Mouse (Mus musculus) ES-E14 (cell line): ENCODE measurements around the gene Baz2b.

Experiments used
- CHD2 ChIP-seq: IDR thresholded peaks from 2 replicates; pipeline ENCODE4 v1.6.1; 2014; ENCODE audit warnings: mild to moderate bottlenecking, low read depth, low read length, inconsistent platforms
- HCFC1 ChIP-seq: IDR thresholded peaks from 2 replicates; pipeline ENCODE4 v1.6.1; 2012; ENCODE audit warnings: low read length, inconsistent platforms, borderline replicate concordance; ENCODE audit not compliant: insufficient read depth
- MAFK ChIP-seq: IDR thresholded peaks from 2 replicates; pipeline ENCODE4 v1.6.1; 2014; ENCODE audit warnings: mild to moderate bottlenecking, low read depth, low read length, inconsistent platforms; ENCODE audit not compliant: insufficient read depth
- ZC3H11A ChIP-seq: IDR thresholded peaks from 2 replicates; pipeline ENCODE4 v1.6.1; 2012; ENCODE audit warnings: low read depth, mild to moderate bottlenecking, inconsistent platforms, low read length, borderline replicate concordance
- ZNF384 ChIP-seq: IDR thresholded peaks from 2 replicates; pipeline ENCODE4 v1.6.1; 2012; ENCODE audit warnings: low read depth, low read length, inconsistent platforms

- TF ChIP-seq HCFC1 (no peak), MAFK (no peak), CHD2 (no peak), ZC3H11A (no peak), ZNF384 (no peak)
Observed at GRCm38 (mm10) chr2:60018875-60019501, 190.7 kb downstream of the Baz2b start.
